Mouse (Mus musculus) stomach, postnatal 0 days (tissue): ENCODE measurements around the gene Trpv6.

Source experiments
- CTCF ChIP-seq: IDR thresholded peaks from 2 replicates; pipeline ENCODE4 v1.5.1; 2016; ENCODE audit warnings: antibody characterized with exemption, low read depth, mild to moderate bottlenecking, moderate library complexity
- EP300 ChIP-seq: optimal IDR thresholded peaks from 2 replicates; pipeline ENCODE3; 2016; ENCODE audit warnings: antibody characterized with exemption

- no peak for TF ChIP-seq CTCF
- TF ChIP-seq EP300, result no peak
These were observed 4.7 kb downstream of the Trpv6 start for GRCm38 (mm10) chr6:41631549-41631948.
